Mouse (Mus musculus): ENCODE data around the gene Isg20l2.

The Isg20l2 gene

DNA sequence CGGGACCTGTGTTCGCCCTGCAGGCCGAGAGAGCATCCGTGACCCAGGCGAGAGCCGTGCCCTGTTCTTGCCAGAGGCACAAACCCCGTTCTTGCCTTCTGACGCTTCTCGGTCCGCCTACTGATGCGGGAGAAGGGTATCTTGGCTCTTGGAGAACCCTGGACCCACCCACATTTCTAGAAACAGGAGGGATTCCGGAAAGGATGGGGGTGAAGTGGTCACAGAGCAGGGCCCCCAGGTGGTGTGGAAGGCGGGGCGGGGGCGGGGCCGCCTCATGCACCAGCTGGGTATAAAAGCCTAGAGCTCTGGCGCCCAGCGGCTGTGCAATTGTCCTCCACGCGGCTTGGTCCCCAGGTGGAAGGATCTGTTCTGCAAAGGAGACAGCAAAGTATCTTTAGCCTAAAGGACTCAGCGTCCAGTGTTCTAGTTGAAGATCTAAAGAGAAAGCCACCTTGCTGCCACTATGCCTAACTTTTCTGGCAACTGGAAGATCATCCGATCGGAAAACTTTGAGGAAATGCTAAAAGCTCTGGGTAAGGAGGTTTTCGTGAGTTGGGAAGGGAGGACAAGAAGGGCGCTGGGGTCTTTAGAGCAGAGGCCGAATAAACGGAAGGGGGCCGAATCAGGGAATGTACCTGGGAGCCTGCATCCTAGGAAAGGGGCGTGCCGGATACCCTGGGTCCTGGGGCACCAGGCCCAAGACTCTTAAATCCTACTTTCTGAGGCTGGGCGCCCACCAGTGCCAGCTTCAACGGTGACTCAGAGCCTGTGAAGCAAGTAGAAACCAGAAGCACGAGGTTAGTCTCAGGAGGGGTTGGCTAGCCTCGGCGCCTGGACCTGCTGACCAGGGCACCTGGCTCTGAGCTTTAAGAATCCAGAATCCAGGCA is 18.5 kb downstream of the Isg20l2 start, which contains the start of gene Crabp2:
TSS of gene Crabp2 (plus strand) at position 289 of the 888 bp plus-strand sequence.
- DNase-seq = no peak

DNA sequence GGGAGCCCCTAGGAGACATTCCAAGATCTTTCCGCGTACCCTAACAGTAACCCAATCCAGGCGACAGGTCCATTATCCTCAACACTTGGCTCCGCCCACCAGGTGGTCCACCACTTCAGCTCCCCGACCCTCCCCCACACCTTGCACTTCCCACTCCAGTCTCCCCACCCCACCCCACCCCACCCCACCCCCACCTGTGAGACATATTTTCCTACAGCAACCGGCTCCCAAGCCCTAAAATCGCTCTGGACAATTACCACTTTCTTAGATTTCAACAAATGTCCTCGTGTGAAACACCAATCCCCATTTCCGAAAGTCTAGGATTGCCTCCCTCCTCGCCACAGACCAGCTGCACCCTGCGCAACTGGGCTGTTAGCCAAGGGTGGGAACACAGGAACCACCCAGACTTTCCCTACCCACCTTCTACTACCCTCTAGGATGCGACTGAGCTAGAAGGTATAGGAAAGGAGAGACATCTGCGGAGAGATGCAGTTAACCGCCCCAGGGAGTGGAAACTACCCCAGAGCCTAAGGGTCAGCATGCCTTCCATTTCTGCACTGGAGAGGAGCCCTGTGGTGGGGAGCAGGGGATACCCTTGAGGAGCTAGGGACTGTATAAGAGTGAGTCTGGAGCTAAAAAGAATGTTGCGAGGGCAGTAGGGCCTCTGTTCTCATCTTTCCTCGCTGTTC is 19.3 kb downstream of the Isg20l2 start:
- no peak for DNase-seq

DNA sequence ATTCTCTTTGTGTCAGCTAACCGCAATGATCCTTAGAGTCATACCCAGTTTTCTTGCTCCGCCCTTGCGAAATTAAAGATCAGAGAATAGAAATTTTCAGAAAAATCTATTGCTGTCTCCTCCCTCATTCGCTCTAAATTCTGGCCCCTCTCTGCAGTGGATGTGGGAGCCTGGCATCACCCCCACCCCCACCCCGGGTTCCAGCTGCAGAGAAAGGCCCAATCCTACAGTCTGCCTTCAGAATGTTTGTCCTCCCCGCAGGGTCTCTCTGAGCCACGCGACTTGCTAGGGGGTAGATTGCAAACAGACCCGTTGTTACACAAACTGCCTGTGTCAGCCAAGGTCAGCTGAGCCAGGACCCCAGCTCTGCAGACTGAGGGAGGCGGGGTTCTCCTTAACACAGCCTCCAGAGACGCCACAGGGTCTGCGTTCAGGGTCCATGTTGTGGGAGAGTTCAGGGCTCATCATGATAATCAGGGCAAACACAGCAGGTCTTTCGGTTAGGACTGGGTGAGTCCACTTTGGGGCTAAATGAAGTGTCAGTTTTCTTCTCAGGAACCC is 19.9 kb downstream of the Isg20l2 start:
- DNase-seq = no peak

DNA sequence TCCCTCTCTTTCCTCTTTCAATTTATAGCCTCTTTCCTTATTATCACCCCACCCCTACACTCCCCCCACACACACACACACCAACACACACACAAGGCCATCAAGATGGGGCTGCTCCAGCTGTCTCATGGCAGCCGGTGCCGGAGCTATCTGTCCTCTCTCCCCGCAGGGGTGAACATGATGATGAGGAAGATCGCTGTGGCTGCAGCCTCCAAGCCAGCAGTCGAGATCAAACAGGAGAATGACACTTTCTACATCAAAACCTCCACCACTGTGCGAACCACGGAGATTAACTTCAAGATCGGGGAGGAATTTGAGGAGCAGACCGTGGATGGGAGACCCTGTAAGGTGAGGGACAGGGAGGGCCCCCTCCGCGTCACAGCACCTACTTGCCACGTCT is 21.8 kb downstream of the Isg20l2 start:
- no peak for DNase-seq

DNA sequence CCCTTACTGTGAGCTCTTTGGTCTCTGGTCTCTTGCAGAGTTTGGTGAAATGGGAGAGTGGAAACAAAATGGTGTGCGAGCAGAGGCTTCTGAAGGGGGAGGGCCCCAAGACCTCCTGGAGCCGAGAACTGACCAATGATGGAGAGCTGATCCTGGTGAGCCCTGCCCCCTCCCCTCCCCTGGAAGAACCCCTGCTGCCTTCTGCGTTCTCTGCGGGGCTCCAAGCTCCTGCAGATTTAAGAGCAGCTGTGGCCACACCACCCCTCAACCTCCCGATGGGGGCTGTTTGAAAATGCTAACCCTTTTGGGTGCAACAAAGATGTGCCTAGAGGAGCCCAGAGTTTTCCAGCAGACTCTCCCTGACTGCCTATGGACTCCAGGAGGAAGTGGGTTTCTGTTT is 22.3 kb downstream of the Isg20l2 start:
- DNase-seq = no peak

DNA sequence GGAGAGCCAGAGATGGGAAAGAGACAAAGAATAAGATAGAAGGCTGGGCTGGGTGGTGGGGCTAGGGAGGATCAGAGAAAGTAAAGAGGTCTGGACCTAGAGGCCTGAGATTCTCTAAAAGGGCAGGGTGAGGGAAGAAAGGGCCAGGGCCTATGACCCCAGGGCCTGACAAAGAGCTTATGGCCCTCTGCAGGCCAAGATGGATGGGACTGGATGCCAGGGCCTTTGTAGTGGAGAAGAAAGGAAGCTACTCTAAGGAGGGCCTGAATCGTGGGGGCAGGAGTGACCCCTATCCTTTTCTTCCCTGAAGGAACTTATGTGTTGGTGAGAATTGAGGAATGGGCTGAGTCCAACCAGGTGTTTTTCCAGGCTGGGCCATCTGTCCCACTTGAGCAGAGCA is 27.9 kb downstream of the Isg20l2 start:
- no peak for DNase-seq

DNA sequence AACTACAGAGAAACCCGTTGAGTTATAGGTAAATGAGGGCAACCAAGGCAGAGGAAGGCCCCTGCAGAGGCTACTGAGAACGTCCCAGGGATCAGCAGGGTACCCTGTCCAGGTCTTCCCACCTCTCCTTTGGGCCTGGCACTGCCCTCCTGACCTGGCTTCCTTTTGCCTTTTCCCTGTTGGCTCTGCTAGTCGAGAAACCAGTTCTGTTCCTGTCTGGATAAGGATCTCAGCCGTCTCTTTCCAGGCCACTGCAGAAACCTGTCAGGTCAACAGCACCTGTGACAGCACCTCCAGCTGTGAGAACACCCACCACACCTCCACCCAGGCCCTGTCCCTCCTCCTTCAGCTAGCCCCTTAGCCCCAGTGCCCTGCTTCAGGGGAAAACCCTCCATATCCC is 28.4 kb downstream of the Isg20l2 start:
- no peak for DNase-seq

DNA sequence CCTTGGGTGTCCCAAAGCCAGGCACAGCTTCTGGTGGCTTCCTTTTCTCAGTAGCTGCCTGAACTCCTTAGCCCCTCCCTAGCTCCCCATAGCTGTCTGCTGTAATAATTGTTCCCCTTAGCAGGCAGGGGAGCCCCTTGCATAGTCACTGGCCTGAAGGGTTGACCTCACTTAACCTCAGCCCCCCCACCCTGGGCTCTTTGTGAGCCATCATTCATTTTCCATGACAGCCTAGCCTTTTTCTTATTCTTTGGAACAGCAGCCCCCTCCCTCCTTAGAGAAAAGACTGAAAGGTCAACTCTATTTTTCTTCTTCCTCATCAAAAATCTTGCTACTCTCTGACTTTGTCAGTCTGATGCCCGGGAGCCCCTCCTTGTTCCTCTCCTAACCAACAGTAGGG is 28.9 kb downstream of the Isg20l2 start:
- no peak for DNase-seq

DNA sequence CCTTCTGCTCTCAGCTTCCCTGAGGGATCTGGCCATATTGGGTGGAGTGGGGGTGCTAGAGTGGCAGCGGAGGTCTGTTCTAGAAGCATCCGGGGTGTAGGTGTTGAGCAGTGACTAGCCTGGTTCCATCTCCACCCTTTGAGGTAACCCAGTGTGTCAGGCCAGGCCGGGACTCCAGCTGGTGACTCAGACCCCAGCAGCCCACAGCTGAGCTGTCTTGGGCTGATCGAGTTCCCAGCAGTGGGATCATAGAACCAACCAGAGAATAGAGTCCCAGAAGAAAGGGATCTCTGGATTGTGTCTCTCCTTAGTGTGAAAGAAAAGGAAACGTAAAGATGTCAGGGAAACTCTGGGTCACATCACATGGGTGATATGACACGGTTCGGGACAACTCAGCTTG is 29.3 kb downstream of the Isg20l2 start:
- no peak for DNase-seq

DNA sequence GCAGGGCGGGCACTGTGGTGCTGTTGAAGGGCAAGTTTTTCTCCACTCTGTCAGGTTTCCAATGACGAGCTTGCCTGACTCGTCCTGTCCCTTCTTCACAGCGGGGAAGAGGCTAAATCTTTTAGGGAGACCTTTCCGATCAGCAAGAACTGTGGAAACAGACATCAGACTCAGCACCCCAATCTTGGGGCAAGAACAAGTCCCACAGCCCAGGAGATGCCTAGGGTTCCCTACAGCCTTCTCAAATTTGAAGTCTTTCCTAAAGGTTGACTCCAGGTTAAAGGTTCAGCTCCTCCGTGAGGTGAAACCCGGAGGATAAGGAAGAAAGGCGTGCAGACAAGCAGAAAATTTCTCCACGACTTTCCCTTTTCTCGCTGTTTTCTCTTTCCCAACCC is 30.1 kb downstream of the Isg20l2 start:
- no peak for DNase-seq

DNA sequence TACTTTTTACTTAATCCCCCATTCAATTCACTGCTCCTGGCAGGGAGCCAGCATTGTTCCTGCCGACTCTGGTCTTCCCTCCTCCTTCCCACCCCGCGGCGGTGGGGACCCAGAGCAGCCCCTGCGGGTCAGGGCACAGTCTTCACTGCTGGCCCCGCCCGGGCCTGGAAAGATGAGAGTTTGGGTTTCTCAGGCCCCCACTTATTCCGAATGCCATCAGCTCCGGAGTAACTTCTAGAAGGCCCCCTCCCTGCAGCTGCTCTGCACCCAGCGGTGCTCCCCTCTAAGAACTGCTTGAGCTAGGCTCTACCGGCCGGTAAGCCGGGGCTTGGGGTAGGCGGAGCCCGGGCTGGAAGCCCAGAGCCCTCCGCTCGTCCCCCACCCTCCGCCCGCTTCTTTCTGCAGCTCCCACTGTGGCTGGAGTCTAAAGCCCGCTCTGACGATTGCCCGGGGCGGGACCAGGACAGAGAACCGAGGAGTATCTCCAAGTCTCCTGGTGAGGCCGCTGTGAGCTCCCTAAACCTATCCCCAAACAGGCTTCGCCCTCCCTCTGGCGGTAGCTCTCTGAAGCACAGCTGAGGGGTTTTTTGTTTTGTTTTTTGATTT is 30.6 kb downstream of the Isg20l2 start:
- DNase-seq = peak; percentile 95

DNA sequence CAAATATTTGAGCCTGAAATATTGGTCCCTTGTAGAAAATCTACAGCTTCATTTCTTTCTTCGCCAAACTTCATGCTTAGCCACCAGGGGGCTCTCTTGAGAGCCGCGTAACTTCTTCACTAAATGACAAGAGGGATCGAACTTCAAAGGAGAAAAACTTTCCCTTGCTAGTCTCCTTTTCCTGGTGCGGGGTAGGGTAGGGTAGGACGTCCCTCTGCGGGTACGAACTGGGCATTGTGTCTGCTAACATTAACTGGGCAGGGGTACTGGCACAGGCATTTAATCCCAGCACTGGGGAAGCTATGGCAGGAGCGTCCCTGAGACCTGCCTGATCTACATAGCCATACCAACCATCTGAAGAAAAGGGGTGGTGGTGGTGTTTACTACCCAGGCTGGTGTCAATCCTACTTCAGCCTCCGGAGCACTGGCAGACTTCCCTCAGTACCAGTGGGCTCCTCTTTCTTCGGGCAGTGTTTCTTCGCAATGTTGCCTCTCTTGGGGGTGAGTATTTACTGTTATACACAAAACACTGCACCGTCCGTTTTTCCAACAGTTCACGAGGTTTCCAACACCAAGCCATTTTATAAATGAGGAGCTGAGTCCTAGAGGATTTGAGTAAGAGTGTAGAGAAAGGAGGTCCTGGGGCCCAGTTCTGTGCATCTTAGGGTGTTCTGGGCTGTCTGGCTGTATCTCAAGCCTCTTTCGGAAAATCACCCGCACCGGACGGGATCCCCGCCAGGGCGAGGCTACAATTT is 40.2 kb downstream of the Isg20l2 start:
- peak; percentile 82 for DNase-seq

DNA sequence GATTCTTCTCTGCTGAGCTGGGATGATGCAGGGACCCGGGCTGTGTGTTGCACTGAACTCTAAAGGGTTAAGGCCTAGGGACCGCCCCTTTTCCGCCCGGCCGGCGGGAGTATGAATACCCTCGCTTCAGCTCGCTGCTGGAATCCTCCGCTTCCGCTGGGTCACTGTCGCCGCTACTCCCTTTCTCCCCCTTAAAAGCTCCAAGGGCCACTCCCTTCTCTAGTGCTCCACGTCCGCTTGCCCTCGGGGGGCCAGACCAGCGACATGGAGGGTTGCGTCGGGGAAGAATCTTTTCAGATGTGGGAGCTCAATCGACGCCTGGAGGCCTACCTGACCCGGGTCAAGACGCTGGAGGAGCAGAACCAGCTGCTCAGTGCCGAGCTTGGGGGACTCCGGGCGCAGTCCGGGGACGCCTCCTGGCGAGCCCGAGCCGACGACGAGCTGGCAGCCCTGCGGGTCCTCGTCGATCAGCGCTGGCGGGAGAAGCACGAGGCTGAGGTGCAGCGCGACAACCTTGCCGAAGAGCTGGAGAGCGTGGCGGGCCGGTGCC is 40.9 kb downstream of the Isg20l2 start, which contains the start of gene Nes:
TSS of gene Nes (plus strand) at position 140 of the 550 bp plus-strand sequence.
- peak; percentile 79 for DNase-seq

DNA sequence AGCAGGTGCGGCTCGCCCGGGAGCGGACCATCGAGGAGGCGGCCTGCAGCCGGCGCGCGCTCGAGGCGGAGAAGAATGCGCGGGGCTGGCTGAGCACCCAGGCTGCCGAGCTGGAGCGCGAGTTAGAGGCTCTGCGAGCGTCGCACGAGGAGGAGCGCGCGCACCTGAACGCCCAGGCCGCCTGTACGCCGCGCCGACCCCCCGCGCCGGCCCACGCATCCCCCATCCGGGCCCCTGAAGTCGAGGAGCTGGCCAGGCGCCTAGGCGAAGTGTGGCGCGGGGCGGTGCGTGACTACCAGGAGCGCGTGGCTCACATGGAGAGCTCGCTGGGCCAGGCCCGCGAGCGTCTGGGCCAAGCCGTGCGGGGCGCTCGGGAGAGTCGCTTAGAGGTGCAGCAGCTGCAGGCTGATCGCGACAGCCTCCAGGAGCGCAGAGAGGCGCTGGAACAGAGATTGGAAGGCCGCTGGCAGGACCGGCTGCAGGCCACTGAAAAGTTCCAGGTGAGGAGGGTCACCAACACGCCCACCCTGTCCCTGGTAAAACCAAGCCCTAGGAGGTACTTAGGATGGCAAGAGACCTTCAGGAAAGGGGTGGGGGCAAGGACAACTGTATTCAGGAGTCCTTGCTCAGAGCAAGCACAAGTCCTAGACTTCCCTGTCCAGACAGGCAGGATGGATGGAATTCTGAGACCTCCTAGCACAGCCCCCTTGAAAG is 41.5 kb downstream of the Isg20l2 start:
- no peak for DNase-seq

DNA sequence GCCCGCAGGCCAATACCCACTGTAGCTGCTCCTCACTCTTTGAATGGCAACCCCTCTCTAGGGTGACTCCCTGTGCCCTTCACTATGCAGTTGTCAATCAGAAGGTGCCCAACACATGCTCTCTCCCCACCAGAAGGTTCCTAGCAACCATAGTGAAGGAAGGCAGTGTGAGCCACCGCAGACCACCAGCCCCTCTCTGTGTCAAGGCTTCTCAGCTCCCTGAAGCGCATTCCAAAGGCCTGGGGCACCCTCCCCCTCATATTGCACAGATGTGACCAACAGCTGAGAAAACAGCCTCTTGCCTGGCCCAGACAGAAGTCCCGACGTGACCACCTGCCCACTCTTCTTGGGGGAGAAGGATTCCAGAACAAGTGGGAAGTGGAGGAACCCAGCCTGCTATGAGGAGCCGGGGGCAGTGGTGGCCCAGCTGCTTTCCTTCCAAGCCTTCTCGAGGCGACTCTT is 42.1 kb downstream of the Isg20l2 start:
- DNase-seq = no peak

DNA sequence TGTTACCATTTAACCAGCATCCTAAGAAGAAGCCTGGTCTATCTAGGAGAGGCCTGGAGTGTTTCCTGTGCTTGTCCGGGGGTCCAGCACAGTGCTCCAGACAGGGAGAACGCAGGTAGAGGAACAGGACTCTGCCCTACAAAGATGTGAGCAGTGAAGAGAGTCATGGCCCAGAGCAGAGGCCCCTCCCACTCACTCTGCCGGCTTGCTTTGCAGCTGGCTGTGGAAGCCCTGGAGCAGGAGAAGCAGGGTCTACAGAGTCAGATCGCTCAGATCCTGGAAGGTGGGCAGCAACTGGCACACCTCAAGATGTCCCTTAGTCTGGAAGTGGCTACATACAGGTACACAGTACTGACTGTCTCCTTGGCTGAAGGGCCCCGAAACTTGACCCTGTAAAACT is 42.7 kb downstream of the Isg20l2 start:
- DNase-seq = no peak

DNA sequence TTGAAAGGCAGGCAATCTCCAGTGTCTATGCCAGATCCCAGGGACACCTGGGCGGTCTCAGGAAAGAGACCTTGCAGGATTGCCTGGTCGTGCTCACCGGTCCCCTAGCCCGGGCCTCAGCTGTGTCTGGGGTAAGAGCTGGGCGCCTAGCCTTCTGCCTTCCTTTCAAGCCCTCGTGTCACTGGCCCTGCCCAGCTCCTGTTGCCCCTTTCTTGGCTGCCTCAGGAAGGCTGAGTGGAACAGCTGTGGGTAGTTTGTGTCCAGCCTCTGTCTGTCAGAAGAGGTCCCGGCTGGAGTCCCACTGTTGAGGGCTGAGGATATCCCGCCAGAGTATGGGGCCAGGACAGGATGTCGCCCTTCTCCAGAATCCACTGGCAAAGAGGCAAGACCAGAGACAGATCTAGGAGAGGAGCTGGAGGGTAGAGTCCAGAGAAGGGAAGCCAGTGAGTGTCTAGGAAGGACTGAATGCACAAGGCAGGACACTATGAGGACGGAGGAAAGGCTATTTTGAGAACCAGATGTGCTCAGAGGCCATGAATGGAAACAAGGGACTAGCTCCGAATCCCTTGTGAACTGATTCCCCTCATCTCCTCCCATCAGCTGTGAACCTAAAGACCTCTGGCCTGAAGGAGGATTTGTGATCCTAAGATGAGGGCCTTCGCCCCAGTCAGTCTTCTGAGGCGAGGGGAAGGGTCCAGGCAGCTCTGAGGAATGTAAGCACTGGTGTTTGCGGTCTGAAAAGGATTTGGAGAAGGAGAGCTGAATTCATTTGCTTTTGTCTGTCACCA is 43.7 kb downstream of the Isg20l2 start:
- DNase-seq = no peak

DNA sequence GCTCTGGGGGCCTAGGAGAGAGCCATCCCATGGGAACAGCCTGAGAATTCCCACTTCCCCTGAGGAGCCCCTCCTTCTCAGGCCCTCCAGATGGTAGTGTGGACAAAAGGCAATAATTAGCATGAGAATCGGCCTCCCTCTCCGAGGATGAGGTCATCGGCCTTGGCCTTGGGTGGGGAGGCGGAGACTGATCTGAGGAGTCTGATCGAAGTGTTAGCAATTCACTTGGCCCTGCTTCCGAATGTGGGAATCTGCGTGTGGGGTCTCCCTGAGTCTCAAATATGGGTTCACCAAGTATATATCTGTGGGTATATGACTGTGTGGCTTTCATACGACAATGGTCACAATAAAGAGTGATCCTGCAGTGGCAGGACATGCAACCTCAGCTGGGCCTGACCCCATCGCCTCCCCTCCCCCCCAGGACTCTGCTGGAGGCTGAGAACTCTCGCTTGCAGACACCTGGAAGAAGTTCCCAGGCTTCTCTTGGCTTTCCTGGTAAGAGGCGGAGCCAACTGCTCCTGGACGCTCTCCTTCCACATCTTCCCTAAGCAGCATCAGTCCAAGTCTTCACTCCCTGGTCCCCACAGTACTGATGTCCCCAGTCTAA is 44.4 kb downstream of the Isg20l2 start:
- DNase-seq = peak; percentile 46

DNA sequence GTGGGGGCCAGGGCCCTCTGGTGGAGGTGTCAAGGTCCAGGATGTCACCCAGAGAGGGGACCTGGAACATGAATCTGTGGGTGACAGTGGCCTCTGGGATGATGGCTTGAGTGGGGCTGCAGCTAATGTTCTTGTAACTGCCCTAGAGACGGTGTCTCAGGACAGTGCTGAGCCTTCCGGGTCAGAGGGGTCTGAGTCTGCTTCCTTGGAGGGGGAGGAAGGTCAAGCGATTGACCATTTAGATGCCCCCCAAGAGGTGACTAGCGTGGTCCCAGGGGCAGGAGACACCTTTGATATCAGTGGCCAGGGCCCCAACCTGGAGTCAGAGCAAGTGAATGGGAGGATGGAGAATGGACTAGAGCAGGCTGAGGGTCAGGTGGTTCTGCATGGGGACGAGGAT is 49.4 kb downstream of the Isg20l2 start:
- DNase-seq = no peak

DNA sequence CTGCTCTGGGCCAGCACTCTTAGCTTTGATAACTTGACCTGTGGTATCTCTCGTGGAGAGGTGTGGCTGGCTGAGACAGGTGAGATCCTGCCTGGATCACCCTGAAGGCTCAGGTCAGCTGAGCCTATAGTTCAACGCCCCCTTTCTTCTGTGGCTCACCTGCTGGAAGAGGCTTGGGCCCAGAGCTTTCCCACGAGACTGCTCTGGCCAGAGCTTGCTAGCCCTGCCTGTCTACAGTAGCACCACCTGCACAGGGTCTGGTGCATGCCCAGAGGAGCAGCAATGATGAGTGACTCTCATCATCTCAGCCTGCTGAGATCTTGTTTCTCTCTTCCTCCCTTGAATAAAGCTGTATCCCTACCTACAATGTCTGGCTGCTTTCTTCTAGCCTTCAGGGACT is 50.0 kb downstream of the Isg20l2 start:
- no peak for DNase-seq
